Mouse (Mus musculus) liver, embryonic 14.5 days (tissue): Measurements from ENCODE around the gene Selenom. TPM values are rescaled to one million over a fixed set of nuclear protein-coding genes. Genes with fewer than 3 reads are reported as not detected.

ENCODE experiments used
- ATAC-seq: fragments of 200-750 bp; cut with Nextera tagmentation; 2 replicates; pipeline ENCODE4 v1.8.0; 2017; ENCODE audit warnings: moderate number of reproducible peaks, mild to moderate bottlenecking, moderate library complexity; ENCODE audit not compliant: insufficient read depth
- DNase-seq, 3 experiments: peaks; one replicate each; pipeline ENCODE4 v3.0.0-alpha.2; 2012 to 2013; ENCODE audit warnings: low read depth in 3 of 3, low spot score in 3 of 3
- H3K27ac ChIP-seq: fragments of 300-500 bp; sonication (generic); 2 replicates; pipeline ENCODE4 v1.5.1; 2014; ENCODE audit warnings: moderate library complexity, mild to moderate bottlenecking, control low read depth, inconsistent platforms
- H3K27me3 ChIP-seq: fragments of 300-500 bp; sonication (generic); 2 replicates; pipeline ENCODE4 v1.6.1; 2014; ENCODE audit warnings: mild to moderate bottlenecking, low read length, moderate library complexity; ENCODE audit not compliant: control insufficient read depth, insufficient read depth
- H3K36me3 ChIP-seq: fragments of 300-500 bp; sonication (generic); replicated peaks from 2 replicates; pipeline ENCODE4 v1.6.1; 2014; ENCODE audit warnings: low read depth; ENCODE audit not compliant: control insufficient read depth, insufficient read depth
- H3K4me1 ChIP-seq, 2 experiments: fragments of 200-500 bp in 1 of 2; fragments of 300-500 bp in 1 of 2; sonication (generic) in 1 of 2; replicated peaks; 2 replicates each; pipeline ENCODE4 v1.6.1; 2012 to 2014; ENCODE audit warnings: antibody characterized with exemption in 1 of 2, inconsistent platforms in 1 of 2, low read length in 1 of 2; ENCODE audit not compliant: control insufficient read depth in 2 of 2, insufficient read depth in 2 of 2
- H3K4me2 ChIP-seq: fragments of 300-500 bp; sonication (generic); 2 replicates; pipeline ENCODE4 v1.6.1; 2014; ENCODE audit warnings: low read depth, mild to moderate bottlenecking, control low read depth, moderate library complexity
- H3K4me3 ChIP-seq, 2 experiments: fragments of 200-500 bp in 1 of 2; fragments of 300-500 bp in 1 of 2; sonication (generic) in 1 of 2; 2 replicates each; pipeline ENCODE4 v1.5.1; 2012 to 2014; ENCODE audit warnings: low read depth in 2 of 2, low read length in 2 of 2, mild to moderate bottlenecking in 2 of 2, control low read depth in 1 of 2, inconsistent platforms in 1 of 2, moderate library complexity in 1 of 2; ENCODE audit not compliant: insufficient read depth in 1 of 2
- H3K9ac ChIP-seq: fragments of 300-500 bp; sonication (generic); replicated peaks from 2 replicates; pipeline ENCODE4 v1.6.1; 2014; ENCODE audit warnings: mild to moderate bottlenecking, control low read depth, moderate library complexity
- H3K9me3 ChIP-seq: fragments of 300-500 bp; sonication (generic); 2 replicates; pipeline ENCODE4 v1.6.1; 2016; ENCODE audit warnings: low read length, mixed read lengths; ENCODE audit not compliant: control insufficient read depth
- CTCF ChIP-seq: IDR thresholded peaks from 2 replicates; pipeline ENCODE4 v1.5.1; 2016; ENCODE audit warnings: antibody characterized with exemption, low read depth, control low read depth
- EP300 ChIP-seq: IDR thresholded peaks from 2 replicates; pipeline ENCODE4 v1.6.1; 2016; ENCODE audit warnings: antibody characterized with exemption, low read depth
- WGBS: fragments of 180-500 bp; shearing (Covaris S2); extraction: QIAGEN DNeasy Blood & Tissue Kit; methylation state at CpG from one replicate; pipeline ENCODE4 v1.1.7; 2014; ENCODE audit not compliant: insufficient replicate concordance; 5-methylcytosine and 5-hydroxymethylcytosine counted together
- polyA plus RNA-seq, 2 experiments: library from polyadenylated mRNA; depleted of rRNA in 1 of 2; stranded (reverse) in 1 of 2; unstranded in 1 of 2; fragments of >200 nt; fragmentation: Nextera tagmentation in 1 of 2; extraction: Ambion mirVana in 1 of 2; gene quantifications; 2 replicates each; pipeline versions ENCODE4 v1.2.1 to v1.2.3; 2012 to 2014

Selenom gene
- polyA plus RNA-seq, 2 experiments = 8.5 to 10.3 TPM

DNA sequence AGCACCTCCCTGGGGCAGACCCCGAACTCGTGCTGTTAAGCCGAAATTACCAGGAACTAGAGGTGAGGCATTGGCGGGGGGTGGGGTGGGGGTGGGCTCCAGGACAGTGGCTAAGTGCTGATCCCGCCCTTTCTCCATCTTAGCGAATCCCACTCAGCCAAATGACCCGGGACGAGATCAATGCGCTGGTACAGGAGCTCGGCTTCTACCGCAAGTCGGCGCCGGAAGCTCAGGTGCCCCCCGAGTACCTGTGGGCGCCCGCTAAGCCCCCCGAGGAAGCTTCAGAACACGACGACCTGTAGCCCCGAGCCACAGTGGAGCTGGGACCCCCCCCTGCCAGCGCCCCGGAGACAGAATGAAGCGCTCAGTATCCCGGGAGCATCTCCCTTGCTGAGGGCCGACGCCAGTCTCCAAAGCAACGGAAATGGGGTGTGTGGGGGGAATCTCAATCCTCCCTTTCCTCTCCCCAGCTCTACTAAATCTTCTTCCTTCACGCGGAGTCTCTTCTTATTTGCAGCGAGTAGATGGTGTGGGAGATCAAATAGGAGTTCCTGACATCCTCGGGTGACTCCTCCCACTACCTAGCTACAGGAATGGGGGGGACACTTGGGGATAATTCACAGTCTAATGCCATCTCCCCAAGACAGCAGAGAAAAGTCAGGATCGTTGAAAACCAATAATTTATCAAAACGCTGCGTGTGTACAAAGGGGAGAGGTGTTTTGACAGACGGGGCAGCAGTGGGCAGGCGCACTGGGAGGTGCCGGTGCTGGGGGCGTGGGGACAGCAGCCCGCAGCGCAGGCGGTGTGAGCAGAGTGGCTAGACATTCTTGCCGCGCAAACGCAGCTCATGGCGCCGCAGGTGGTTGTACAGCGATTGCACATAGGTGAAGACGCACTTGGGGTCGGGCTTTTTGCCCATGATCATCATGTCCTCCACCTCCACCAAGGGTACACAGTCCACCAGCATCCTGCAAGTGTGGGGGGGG is 2.7 kb downstream of the Selenom start:
- Histone ChIP-seq H3K36me3 (no peaks in the 10 kb centered on the region), H3K9ac (no peak overlapping the region), H3K27ac (no peak overlapping the region), H3K9me3 (no peaks in the 10 kb centered on the region), H3K27me3 (peaks cover 31% of the 10 kb centered on the region), H3K4me1 (peaks cover 0 to 2% of the 10 kb centered on the region in 2 experiments; a peak in 1 of 4 replicates), H3K4me2 (peak overlapping the region; percentile 39), H3K4me3 (no peak overlapping the region)
- 4% methylated on average over 50 of the region's 50 CpGs for WGBS
- DNase-seq (no peak), ATAC-seq (no peak)
- TF ChIP-seq EP300 (no peak), CTCF (no peak)

DNA sequence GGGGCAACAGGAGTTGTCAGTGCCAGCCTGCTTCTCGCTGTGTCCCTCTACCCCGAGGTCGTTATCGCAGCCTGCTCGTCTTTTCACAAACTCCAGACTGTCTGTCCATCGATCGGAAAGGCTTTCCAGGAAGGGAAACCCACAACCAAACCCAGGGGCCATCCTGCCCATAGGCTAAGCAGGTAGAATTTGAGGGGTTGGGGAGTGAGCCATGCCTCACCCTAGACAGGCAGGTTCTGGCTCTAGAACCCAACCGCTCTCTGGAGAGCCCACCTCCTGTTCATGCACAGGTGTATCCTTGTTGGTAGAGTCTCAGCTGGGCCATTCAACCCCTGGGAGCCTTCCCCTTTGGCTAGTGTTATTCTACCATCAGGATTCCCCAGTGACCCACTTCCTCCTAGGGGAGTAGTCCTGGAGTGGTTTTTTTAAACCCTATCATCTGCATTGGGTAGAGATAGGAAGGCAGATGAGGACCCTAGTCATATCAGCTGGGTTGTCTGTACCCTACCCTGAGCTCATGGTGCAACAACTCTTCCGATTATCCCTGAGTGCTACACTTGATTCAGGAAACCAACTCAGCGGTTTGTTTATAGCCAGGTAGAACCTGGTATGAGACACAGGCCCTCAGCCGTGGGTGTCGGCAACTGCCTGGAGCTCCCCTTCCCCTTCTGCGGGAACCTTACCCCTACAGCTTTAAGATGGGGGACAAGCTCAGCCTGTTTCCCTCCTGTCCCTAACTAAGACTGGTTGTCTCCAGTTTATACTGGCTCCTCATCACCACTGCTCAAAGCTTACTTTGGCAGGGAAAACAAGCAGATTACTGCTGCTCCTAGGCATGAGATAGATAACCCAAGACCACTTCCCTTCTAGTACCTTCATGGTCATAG is 3.6 kb downstream of the Selenom start:
- Histone ChIP-seq H3K4me2 (peak overlapping the region; percentile 39; the same call in 1 of the 2 replicates), H3K9ac (no peak overlapping the region), H3K36me3 (no peaks in the 10 kb centered on the region), H3K9me3 (no peaks in the 10 kb centered on the region), H3K27ac (no peak overlapping the region), H3K4me1 (peaks cover 0 to 2% of the 10 kb centered on the region in 2 experiments; a peak in 1 of 4 replicates), H3K4me3 (no peak overlapping the region), H3K27me3 (peaks cover 31% of the 10 kb centered on the region)
- DNase-seq = no peak
- 28% methylated on average over 13 of the region's 13 CpGs for WGBS
- TF ChIP-seq CTCF (no peak), EP300 (no peak)
- no peak for ATAC-seq

- Histone ChIP-seq H3K36me3 (no peaks in the 10 kb centered on the region), H3K4me3 (no peak overlapping the region), H3K4me1 (no peaks in the 10 kb centered on the region; a peak in 1 of 4 replicates), H3K27me3 (peaks cover 31% of the 10 kb centered on the region), H3K27ac (no peak overlapping the region), H3K4me2 (no peak overlapping the region), H3K9ac (no peak overlapping the region), H3K9me3 (no peaks in the 10 kb centered on the region)
- no peak for TF ChIP-seq EP300
- TF ChIP-seq CTCF = no peak
- DNase-seq (no peak), ATAC-seq (no peak)
- WGBS = 47% methylated on average over 4 of the region's 4 CpGs
Measured at GRCm38 (mm10) chr11:3519051-3519726, 4.7 kb downstream of the Selenom start.

- Histone ChIP-seq H3K4me3 (no peak overlapping the region), H3K4me1 (no peaks in the 10 kb centered on the region), H3K9me3 (no peaks in the 10 kb centered on the region), H3K27me3 (peaks cover 31% of the 10 kb centered on the region), H3K4me2 (no peak overlapping the region), H3K27ac (no peak overlapping the region), H3K36me3 (no peaks in the 10 kb centered on the region), H3K9ac (no peak overlapping the region)
- DNase-seq (no peak), ATAC-seq (no peak)
- 59% methylated on average over 11 of the region's 11 CpGs for whole genome bisulfite sequencing
- TF ChIP-seq EP300 (no peak), CTCF (no peak)
Measured at GRCm38 (mm10) chr11:3519756-3520398, 5.4 kb downstream of the Selenom start.
